Mouse (Mus musculus): Measurements from ENCODE around the gene Egf. TPM values are rescaled to one million over a fixed set of nuclear protein-coding genes. Genes with fewer than 3 reads are reported as not detected.
A peak's percentile ranks its signal among the peaks of the same experiment; 100 is the strongest.

Egf gene
- polyA plus RNA-seq, 1 experiment: 0.27 TPM

- no peak overlapping the region for H3K4me3 ChIP-seq (ENCODE audit: insufficient read depth, poor library complexity, severe bottlenecking)
- H3K27me3 ChIP-seq (ENCODE audit: control insufficient read depth, insufficient read depth, insufficient read length): peaks cover 8% of the 10 kb centered on the region
- H3K36me3 ChIP-seq (ENCODE audit: control insufficient read depth, insufficient read depth): no peaks in the 10 kb centered on the region
- no peaks in the 10 kb centered on the region for H3K79me3 ChIP-seq (ENCODE audit: low read depth)
- H3ac ChIP-seq (ENCODE audit: control insufficient read depth, insufficient read length, low read depth): no peak overlapping the region
- TF ChIP-seq MYOG (IDR thresholded peaks at IDR 0.05; ENCODE audit: control insufficient read depth, extremely low read depth, insufficient read length): no peak
- TF ChIP-seq USF1 (IDR thresholded peaks at IDR 0.05; ENCODE audit: low read depth): no peak
- no peak for TF ChIP-seq CTCF (IDR thresholded peaks at IDR 0.05; ENCODE audit: control insufficient read depth, insufficient read depth, insufficient read length)
- no peak for TF ChIP-seq MYOD1 (IDR thresholded peaks at IDR 0.05; ENCODE audit: control insufficient read depth, insufficient read length, low read depth)
- no peak for TF ChIP-seq MAX (IDR thresholded peaks at IDR 0.05)
- TF ChIP-seq CEBPB (IDR thresholded peaks at IDR 0.05; ENCODE audit: low read depth): no peak
- TF ChIP-seq FOSL1 (IDR thresholded peaks at IDR 0.05; ENCODE audit: insufficient read depth, low read length, poor library complexity, severe bottlenecking): no peak
- H3K79me2 ChIP-seq (ENCODE audit: control insufficient read depth, insufficient read depth): no peaks in the 10 kb centered on the region
Observed at GRCm38 (mm10) chr3:129729916-129730315, 25.2 kb downstream of the Egf start.

DNA sequence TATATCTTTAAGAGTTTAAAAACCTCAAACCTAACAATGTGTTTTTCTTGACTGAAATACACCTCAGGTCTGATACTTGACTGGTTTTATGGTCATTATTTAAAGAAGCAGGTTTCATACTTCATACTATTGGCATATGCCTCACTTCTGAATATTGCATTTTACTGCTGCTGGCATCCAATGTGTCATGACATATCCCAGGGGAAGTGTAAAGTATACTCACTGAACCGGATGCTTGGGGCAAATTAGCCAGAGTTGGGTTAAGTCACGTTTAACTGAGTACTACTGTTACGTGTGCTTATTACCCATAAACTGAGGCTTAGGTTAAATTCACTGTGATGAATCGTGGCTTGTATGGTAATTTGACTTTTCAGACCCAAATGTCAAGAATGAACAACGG, 29.5 kb downstream of the Egf start:
- H3K79me3 ChIP-seq (ENCODE audit: low read depth): no peaks in the 10 kb centered on the region
- no peaks in the 10 kb centered on the region for H3K79me2 ChIP-seq (ENCODE audit: control insufficient read depth, insufficient read depth)
- H3ac ChIP-seq (ENCODE audit: control insufficient read depth, insufficient read length, low read depth): no peak overlapping the region
- H3K27me3 ChIP-seq (ENCODE audit: control insufficient read depth, insufficient read depth, insufficient read length): peaks cover 8% of the 10 kb centered on the region
- no peak for TF ChIP-seq MAX (IDR thresholded peaks at IDR 0.05)
- TF ChIP-seq CTCF (IDR thresholded peaks at IDR 0.05; ENCODE audit: control insufficient read depth, insufficient read depth, insufficient read length): no peak
- TF ChIP-seq CEBPB (IDR thresholded peaks at IDR 0.05; ENCODE audit: low read depth): no peak
- TF ChIP-seq MYOG (IDR thresholded peaks at IDR 0.05; ENCODE audit: control insufficient read depth, extremely low read depth, insufficient read length): no peak
- TF ChIP-seq FOSL1 (IDR thresholded peaks at IDR 0.05; ENCODE audit: insufficient read depth, low read length, poor library complexity, severe bottlenecking): no peak
- TF ChIP-seq MYOD1 (IDR thresholded peaks at IDR 0.05; ENCODE audit: control insufficient read depth, insufficient read length, low read depth): no peak
- no peak for TF ChIP-seq USF1 (IDR thresholded peaks at IDR 0.05; ENCODE audit: low read depth)
- no peaks in the 10 kb centered on the region for H3K36me3 ChIP-seq (ENCODE audit: control insufficient read depth, insufficient read depth)
- no peak overlapping the region for H3K4me3 ChIP-seq (ENCODE audit: insufficient read depth, poor library complexity, severe bottlenecking)

DNA sequence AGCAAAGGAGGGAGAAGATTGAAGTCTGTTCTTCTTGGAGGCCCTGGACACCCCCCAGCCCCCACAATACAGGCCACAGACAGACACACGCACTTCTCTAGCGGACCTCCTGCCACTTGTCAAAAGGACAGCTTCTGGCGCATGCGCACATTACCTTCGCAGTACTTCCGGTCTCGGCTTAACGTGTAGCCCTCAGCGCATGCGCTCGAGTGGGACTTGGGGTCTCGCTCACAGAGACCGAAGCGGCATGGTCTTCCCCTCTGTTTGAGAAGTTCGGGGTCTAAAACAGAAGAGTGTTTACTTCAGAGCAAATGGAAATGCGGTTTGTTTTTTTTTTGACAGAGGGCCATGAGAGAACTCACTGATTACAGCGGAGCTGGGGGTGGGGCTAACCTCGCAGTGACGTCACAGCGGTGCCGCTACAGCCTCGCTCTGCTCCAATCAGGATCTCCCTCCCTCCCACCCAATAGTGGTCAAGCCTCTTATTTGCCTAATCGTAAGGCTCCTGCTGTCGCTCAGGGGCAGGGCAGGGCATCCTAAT, 30.1 kb downstream of the Egf start:
- H3K4me3 ChIP-seq (ENCODE audit: insufficient read depth, poor library complexity, severe bottlenecking): peak overlapping the region; percentile 40
- H3K79me3 ChIP-seq (ENCODE audit: low read depth): no peaks in the 10 kb centered on the region
- peak overlapping the region; percentile 53 for H3ac ChIP-seq (ENCODE audit: control insufficient read depth, insufficient read length, low read depth)
- H3K36me3 ChIP-seq (ENCODE audit: control insufficient read depth, insufficient read depth): no peaks in the 10 kb centered on the region
- peak; percentile 33 for TF ChIP-seq MAX (IDR thresholded peaks at IDR 0.05)
- no peak for TF ChIP-seq FOSL1 (IDR thresholded peaks at IDR 0.05; ENCODE audit: insufficient read depth, low read length, poor library complexity, severe bottlenecking)
- no peak for TF ChIP-seq MYOD1 (IDR thresholded peaks at IDR 0.05; ENCODE audit: control insufficient read depth, insufficient read length, low read depth)
- TF ChIP-seq MYOG (IDR thresholded peaks at IDR 0.05; ENCODE audit: control insufficient read depth, extremely low read depth, insufficient read length): no peak
- TF ChIP-seq USF1 (IDR thresholded peaks at IDR 0.05; ENCODE audit: low read depth): no peak
- TF ChIP-seq CEBPB (IDR thresholded peaks at IDR 0.05; ENCODE audit: low read depth): no peak
- H3K27me3 ChIP-seq (ENCODE audit: control insufficient read depth, insufficient read depth, insufficient read length): peaks cover 8% of the 10 kb centered on the region
- H3K79me2 ChIP-seq (ENCODE audit: control insufficient read depth, insufficient read depth): no peaks in the 10 kb centered on the region

DNA sequence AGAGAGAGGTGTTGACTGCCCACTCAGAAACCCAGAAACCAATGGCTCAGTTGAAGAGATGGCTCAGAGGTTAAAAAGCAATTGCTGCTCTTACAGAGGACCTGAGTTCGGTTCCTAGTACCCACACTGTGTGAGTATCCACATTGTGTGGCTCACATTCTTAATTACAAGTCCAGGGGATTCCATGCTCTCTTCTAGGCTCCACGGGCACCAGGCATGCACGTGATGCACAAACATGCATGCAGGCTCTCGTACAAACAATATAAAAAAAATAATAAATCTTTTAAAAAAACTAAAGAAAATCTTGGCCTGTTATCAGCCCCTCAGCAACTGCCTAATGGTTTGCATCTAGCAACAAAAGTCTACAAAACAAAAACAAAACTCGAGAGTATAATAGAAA, 30.6 kb downstream of the Egf start:
- Histone ChIP-seq H3K79me3 (ENCODE audit: low read depth) (no peaks in the 10 kb centered on the region), H3K36me3 (ENCODE audit: control insufficient read depth, insufficient read depth) (no peaks in the 10 kb centered on the region), H3ac (ENCODE audit: control insufficient read depth, insufficient read length, low read depth) (no peak overlapping the region), H3K79me2 (ENCODE audit: control insufficient read depth, insufficient read depth) (no peaks in the 10 kb centered on the region), H3K27me3 (ENCODE audit: control insufficient read depth, insufficient read depth, insufficient read length) (peaks cover 5% of the 10 kb centered on the region), H3K4me3 (ENCODE audit: insufficient read depth, poor library complexity, severe bottlenecking) (peak overlapping the region; percentile 40)
- TF ChIP-seq USF1 (IDR thresholded peaks at IDR 0.05; ENCODE audit: low read depth): no peak
- TF ChIP-seq MAX (IDR thresholded peaks at IDR 0.05): no peak
- TF ChIP-seq MYOD1 (IDR thresholded peaks at IDR 0.05; ENCODE audit: control insufficient read depth, insufficient read length, low read depth): no peak
- no peak for TF ChIP-seq MYOG (IDR thresholded peaks at IDR 0.05; ENCODE audit: control insufficient read depth, extremely low read depth, insufficient read length)
- no peak for TF ChIP-seq CTCF (IDR thresholded peaks at IDR 0.05; ENCODE audit: control insufficient read depth, insufficient read depth, insufficient read length)
- TF ChIP-seq CEBPB (IDR thresholded peaks at IDR 0.05; ENCODE audit: low read depth): no peak
- no peak for TF ChIP-seq FOSL1 (IDR thresholded peaks at IDR 0.05; ENCODE audit: insufficient read depth, low read length, poor library complexity, severe bottlenecking)

- H3K36me3 ChIP-seq (ENCODE audit: control insufficient read depth, insufficient read depth): no peaks in the 10 kb centered on the region
- no peak overlapping the region for H3ac ChIP-seq (ENCODE audit: control insufficient read depth, insufficient read length, low read depth)
- TF ChIP-seq CTCF (IDR thresholded peaks at IDR 0.05; ENCODE audit: control insufficient read depth, insufficient read depth, insufficient read length): no peak
- no peak for TF ChIP-seq MYOG (IDR thresholded peaks at IDR 0.05; ENCODE audit: control insufficient read depth, extremely low read depth, insufficient read length)
- TF ChIP-seq MAX (IDR thresholded peaks at IDR 0.05): no peak
- no peak for TF ChIP-seq FOSL1 (IDR thresholded peaks at IDR 0.05; ENCODE audit: insufficient read depth, low read length, poor library complexity, severe bottlenecking)
- no peak for TF ChIP-seq CEBPB (IDR thresholded peaks at IDR 0.05; ENCODE audit: low read depth)
- TF ChIP-seq MYOD1 (IDR thresholded peaks at IDR 0.05; ENCODE audit: control insufficient read depth, insufficient read length, low read depth): no peak
- no peak for TF ChIP-seq USF1 (IDR thresholded peaks at IDR 0.05; ENCODE audit: low read depth)
- no peaks in the 10 kb centered on the region for H3K27me3 ChIP-seq (ENCODE audit: control insufficient read depth, insufficient read depth, insufficient read length)
- H3K79me2 ChIP-seq (ENCODE audit: control insufficient read depth, insufficient read depth): no peaks in the 10 kb centered on the region
- no peaks in the 10 kb centered on the region for H3K79me3 ChIP-seq (ENCODE audit: low read depth)
- H3K4me3 ChIP-seq (ENCODE audit: insufficient read depth, poor library complexity, severe bottlenecking): no peak overlapping the region
Observed at GRCm38 (mm10) chr3:129723311-129723710, 31.8 kb downstream of the Egf start.
